Mouse (Mus musculus) hindbrain, postnatal 0 days (tissue): ENCODE measurements around the gene Flywch2. TPM values are rescaled to one million over a fixed set of nuclear protein-coding genes. Genes with fewer than 3 reads are reported as not detected.
A peak's percentile ranks its signal among the peaks of the same experiment; 100 is the strongest.

Experiments used
- ATAC-seq: fragments of 200-750 bp; cut with Nextera tagmentation; 2 replicates; pipeline ENCODE4 v1.8.0; 2017; ENCODE audit warnings: mild to moderate bottlenecking, moderate TSS enrichment, moderate library complexity
- DNase-seq: peaks from one replicate; pipeline ENCODE4 v3.0.0-alpha.2; 2015; ENCODE audit warnings: low spot score
- H3K27ac ChIP-seq: fragments of 300-500 bp; sonication (generic); 2 replicates; pipeline ENCODE4 v1.5.1; 2014; ENCODE audit warnings: mild to moderate bottlenecking
- H3K27me3 ChIP-seq: fragments of 300-500 bp; sonication (generic); 2 replicates; pipeline ENCODE4 v1.6.1; 2014; ENCODE audit warnings: low read length, mixed read lengths; ENCODE audit not compliant: insufficient read depth
- H3K36me3 ChIP-seq: fragments of 300-500 bp; sonication (generic); 2 replicates; pipeline ENCODE4 v1.6.1; 2014; ENCODE audit warnings: low read length, mixed read lengths; ENCODE audit not compliant: insufficient read depth
- H3K4me1 ChIP-seq: fragments of 300-500 bp; sonication (generic); 2 replicates; pipeline ENCODE4 v1.6.1; 2014; ENCODE audit warnings: antibody characterized with exemption, low read length, mixed read lengths; ENCODE audit not compliant: insufficient read depth
- H3K4me2 ChIP-seq: fragments of 300-500 bp; sonication (generic); 2 replicates; pipeline ENCODE4 v1.6.1; 2014; ENCODE audit warnings: low read depth, mild to moderate bottlenecking, low read length, moderate library complexity, mixed read lengths
- H3K4me3 ChIP-seq: fragments of 300-500 bp; sonication (generic); 2 replicates; pipeline ENCODE4 v1.5.1; 2014; ENCODE audit warnings: low read length
- H3K9ac ChIP-seq: fragments of 300-500 bp; sonication (generic); replicated peaks from 2 replicates; pipeline ENCODE4 v1.6.1; 2014; ENCODE audit warnings: mild to moderate bottlenecking, low read length, moderate library complexity, mixed read lengths
- H3K9me3 ChIP-seq: fragments of 300-500 bp; sonication (generic); 2 replicates; pipeline ENCODE4 v1.6.1; 2016; ENCODE audit warnings: low read length, mixed read lengths
- CTCF ChIP-seq: IDR thresholded peaks from 2 replicates; pipeline ENCODE4 v1.5.1; 2016; ENCODE audit warnings: antibody characterized with exemption, control low read depth, low read depth
- WGBS: fragments of 180-500 bp; shearing (Covaris S2); extraction: QIAGEN DNeasy Blood & Tissue Kit; methylation state at CpG from one replicate; pipeline ENCODE4 v1.1.7; 2014; 5-methylcytosine and 5-hydroxymethylcytosine counted together
- polyA plus RNA-seq: library from polyadenylated mRNA; unstranded; fragments of >200 nt; fragmentation: Nextera tagmentation; extraction: Ambion mirVana; gene quantifications from 2 replicates; pipeline ENCODE4 v1.2.1, GENCODE M21; 2015
- total RNA-seq: library from RNA; depleted of rRNA; stranded (reverse); fragments of >200 nt; gene quantifications from 2 replicates; pipeline ENCODE4 v1.2.3, GENCODE M21; 2014

Gene Flywch2
- total and polyA plus RNA-seq, 2 experiments from 2014 or later, result 83.8 to 123 TPM

GRCm38 (mm10) chr17:23746311-23746710, 39.6 kb downstream of the Flywch2 start:
- Histone ChIP-seq H3K4me3 (peak overlapping the region; percentile 40), H3K36me3 (peaks cover 1% of the 10 kb centered on the region; the same call in 1 of the 2 replicates), H3K9ac (no peak overlapping the region), H3K27me3 (peaks cover 46% of the 10 kb centered on the region), H3K4me1 (peaks cover 17% of the 10 kb centered on the region; the same call in 1 of the 2 replicates), H3K27ac (no peak overlapping the region), H3K4me2 (peak overlapping the region; percentile 65), H3K9me3 (no peaks in the 10 kb centered on the region)
- WGBS, result 4% methylated on average over 12 of the region's 12 CpGs
- ATAC-seq (no peak), DNase-seq (no peak)
- TF ChIP-seq CTCF, result peak; percentile 49

- no peak for ATAC-seq
- Histone ChIP-seq H3K4me1 (peaks cover 20% of the 10 kb centered on the region; the same call in 1 of the 2 replicates), H3K4me2 (peak within 1 kb of the TSS; percentile 65), H3K9me3 (no peaks in the 10 kb centered on the region), H3K27ac (no peak within 1 kb of the TSS), H3K4me3 (peak within 1 kb of the TSS; percentile 40), H3K9ac (peak within 1 kb of the TSS; percentile 46), H3K27me3 (peaks cover 48% of the 10 kb centered on the region), H3K36me3 (no peaks in the 10 kb centered on the region)
- no peak for TF ChIP-seq CTCF
- under 1% methylated on average over 37 of the region's 45 CpGs for WGBS
- DNase-seq, result peak; percentile 53
Observed at GRCm38 (mm10) chr17:23745301-23746251, 40.3 kb downstream of the Flywch2 start, which contains the start of gene Kremen2. Gene Kremen2, minus strand, starts transcription at chr17:23745833.

GRCm38 (mm10) chr17:23744651-23745050, 41.2 kb downstream of the Flywch2 start:
- Histone ChIP-seq H3K9ac (no peak overlapping the region), H3K27me3 (peaks cover 48% of the 10 kb centered on the region), H3K4me3 (peak overlapping the region; percentile 40; the same call in 1 of the 2 replicates), H3K4me1 (peaks cover 22% of the 10 kb centered on the region; the same call in 1 of the 2 replicates), H3K27ac (no peak overlapping the region), H3K9me3 (no peaks in the 10 kb centered on the region), H3K4me2 (peak overlapping the region; percentile 65), H3K36me3 (no peaks in the 10 kb centered on the region)
- DNase-seq (no peak), ATAC-seq (no peak)
- WGBS, result 3% methylated on average over 14 of the region's 14 CpGs
- no peak for TF ChIP-seq CTCF

GRCm38 (mm10) chr17:23744076-23744475, 41.8 kb downstream of the Flywch2 start:
- H3K4me2 ChIP-seq, result no peak overlapping the region
- H3K27ac ChIP-seq, result no peak overlapping the region
- no peak overlapping the region for H3K9ac ChIP-seq
- DNase-seq, result no peak
- TF ChIP-seq CTCF, result no peak
- peaks cover 48% of the 10 kb centered on the region for H3K27me3 ChIP-seq
- no peak overlapping the region for H3K4me3 ChIP-seq
- H3K4me1 ChIP-seq, result peaks cover 25% of the 10 kb centered on the region; the same call in 1 of the 2 replicates
- H3K36me3 ChIP-seq, result no peaks in the 10 kb centered on the region
- no peaks in the 10 kb centered on the region for H3K9me3 ChIP-seq
- ATAC-seq, result no peak
- WGBS, result 27% methylated on average over 8 of the region's 8 CpGs

GRCm38 (mm10) chr17:23742941-23743340, 42.9 kb downstream of the Flywch2 start:
- H3K4me3 ChIP-seq, result no peak overlapping the region
- no peaks in the 10 kb centered on the region for H3K36me3 ChIP-seq
- no peak overlapping the region for H3K4me2 ChIP-seq
- H3K27ac ChIP-seq, result no peak overlapping the region
- peaks cover 48% of the 10 kb centered on the region for H3K27me3 ChIP-seq
- 65% methylated on average over 12 of the region's 12 CpGs for WGBS
- peaks cover 35% of the 10 kb centered on the region for H3K4me1 ChIP-seq
- no peaks in the 10 kb centered on the region for H3K9me3 ChIP-seq
- H3K9ac ChIP-seq, result no peak overlapping the region
- TF ChIP-seq CTCF, result no peak
- no peak for DNase-seq
- ATAC-seq, result no peak

GRCm38 (mm10) chr17:23742210-23742793, 43.6 kb downstream of the Flywch2 start:
- Histone ChIP-seq H3K9me3 (no peaks in the 10 kb centered on the region), H3K4me2 (peak overlapping the region; percentile 36; the same call in 1 of the 2 replicates), H3K9ac (0 out of 2 replicates have a peak overlapping the region, but pooled peaks have one; percentile 17), H3K4me1 (peaks cover 40% of the 10 kb centered on the region), H3K27ac (no peak overlapping the region), H3K36me3 (0 out of 2 replicates have a peak, but pooled peaks cover 4% of the 10 kb centered on the region), H3K27me3 (peaks cover 48% of the 10 kb centered on the region), H3K4me3 (peak overlapping the region; percentile 21)
- WGBS, result 8% methylated on average over 44 of the region's 44 CpGs
- peak; percentile 48 for DNase-seq
- ATAC-seq, result no peak
- TF ChIP-seq CTCF, result no peak
